Mouse (Mus musculus) brain, embryonic 18.5 days (tissue): Measurements from ENCODE around the gene Qsox2.

ENCODE experiments used
- DNase-seq: peaks from one replicate; pipeline ENCODE4 v3.0.0-alpha.2; 2012; ENCODE audit warnings: low read depth, low spot score

Gene Qsox2

GRCm38 (mm10) chr2:26225242-26225641 lies 12.1 kb downstream of the Qsox2 start:
- DNase-seq, result no peak

- DNase-seq, result no peak
Measured at GRCm38 (mm10) chr2:26223961-26224360, 13.4 kb downstream of the Qsox2 start.

GRCm38 (mm10) chr2:26214526-26214925 lies 22.8 kb downstream of the Qsox2 start:
- no peak for DNase-seq

GRCm38 (mm10) chr2:26209566-26209965 lies 27.8 kb downstream of the Qsox2 start:
- no peak for DNase-seq

GRCm38 (mm10) chr2:26208126-26208789 lies 29.1 kb downstream of the Qsox2 start, which contains the start of gene Lhx3:
Lhx3 (minus strand) TSS chr2:26208289.
- DNase-seq, result no peak

- DNase-seq, result no peak
Measured at GRCm38 (mm10) chr2:26207559-26207958, 29.8 kb downstream of the Qsox2 start.

- DNase-seq, result no peak
Measured at GRCm38 (mm10) chr2:26205761-26206160, 31.6 kb downstream of the Qsox2 start.

GRCm38 (mm10) chr2:26205126-26205525 lies 32.2 kb downstream of the Qsox2 start:
- DNase-seq, result no peak

GRCm38 (mm10) chr2:26202849-26203475 lies 34.4 kb downstream of the Qsox2 start:
- no peak for DNase-seq

GRCm38 (mm10) chr2:26201926-26202848 lies 35.1 kb downstream of the Qsox2 start:
- no peak for DNase-seq

- no peak for DNase-seq
Measured at GRCm38 (mm10) chr2:26198488-26198887, 38.8 kb downstream of the Qsox2 start.

GRCm38 (mm10) chr2:26194552-26195339 lies 42.6 kb downstream of the Qsox2 start:
- DNase-seq, result no peak

GRCm38 (mm10) chr2:26188517-26188916 lies 48.8 kb downstream of the Qsox2 start:
- no peak for DNase-seq

GRCm38 (mm10) chr2:26184352-26184751 lies 53.0 kb downstream of the Qsox2 start:
- no peak for DNase-seq

GRCm38 (mm10) chr2:26182646-26183045 lies 54.7 kb downstream of the Qsox2 start:
- no peak for DNase-seq

GRCm38 (mm10) chr2:26177189-26177588 lies 60.1 kb downstream of the Qsox2 start:
- DNase-seq, result no peak

- no peak for DNase-seq
Measured at GRCm38 (mm10) chr2:26176731-26177130, 60.6 kb downstream of the Qsox2 start.

- DNase-seq, result no peak
Measured at GRCm38 (mm10) chr2:26175191-26175590, 62.1 kb downstream of the Qsox2 start.

GRCm38 (mm10) chr2:26172166-26172565 lies 65.2 kb downstream of the Qsox2 start:
- DNase-seq, result no peak

- no peak for DNase-seq
Measured at GRCm38 (mm10) chr2:26170376-26170775, 66.9 kb downstream of the Qsox2 start.

- DNase-seq, result no peak
Measured at GRCm38 (mm10) chr2:26168843-26169579, 68.3 kb downstream of the Qsox2 start.
